Mouse (Mus musculus) lung, postnatal 0 days (tissue): ENCODE results near the gene Erc1. TPM values are rescaled to one million over a fixed set of nuclear protein-coding genes. Genes with fewer than 3 reads are reported as not detected.

Experiments used
- ATAC-seq: fragments of 200-750 bp; cut with Nextera tagmentation; 2 replicates; pipeline ENCODE4 v1.8.0; 2017; ENCODE audit warnings: moderate library complexity
- DNase-seq: peaks from one replicate; pipeline ENCODE4 v3.0.0-alpha.2; 2016; ENCODE audit warnings: low spot score
- H3K27ac ChIP-seq: fragments of 300-500 bp; sonication (generic); 2 replicates; pipeline ENCODE4 v1.5.1; 2014; ENCODE audit warnings: antibody characterized with exemption, mild to moderate bottlenecking, low read length, mixed read lengths
- H3K27me3 ChIP-seq: fragments of 300-500 bp; sonication (generic); replicated peaks from 2 replicates; pipeline ENCODE4 v1.6.1; 2014; ENCODE audit warnings: low read length, mixed read lengths; ENCODE audit not compliant: insufficient read depth
- H3K36me3 ChIP-seq: fragments of 300-500 bp; sonication (generic); 2 replicates; pipeline ENCODE4 v1.6.1; 2014; ENCODE audit warnings: low read length, mixed read lengths; ENCODE audit not compliant: insufficient read depth
- H3K4me1 ChIP-seq: fragments of 300-500 bp; sonication (generic); 2 replicates; pipeline ENCODE4 v1.6.1; 2014; ENCODE audit warnings: antibody characterized with exemption, low read depth, low read length, mixed read lengths; ENCODE audit not compliant: insufficient read depth
- H3K4me2 ChIP-seq: fragments of 300-500 bp; sonication (generic); replicated peaks from 2 replicates; pipeline ENCODE4 v1.6.1; 2014; ENCODE audit warnings: low read depth, mild to moderate bottlenecking, low read length, moderate library complexity, mixed read lengths
- H3K4me3 ChIP-seq: fragments of 300-500 bp; sonication (generic); 2 replicates; pipeline ENCODE4 v1.5.1; 2014; ENCODE audit warnings: low read depth, low read length
- H3K9ac ChIP-seq: fragments of 300-500 bp; sonication (generic); replicated peaks from 2 replicates; pipeline ENCODE4 v1.6.1; 2014; ENCODE audit warnings: low read depth, mild to moderate bottlenecking
- H3K9me3 ChIP-seq: fragments of 300-500 bp; sonication (generic); 2 replicates; pipeline ENCODE4 v1.6.1; 2016; ENCODE audit warnings: low read length, mixed read lengths
- CTCF ChIP-seq: IDR thresholded peaks from 2 replicates; pipeline ENCODE4 v1.5.1; 2016; ENCODE audit warnings: antibody characterized with exemption, mild to moderate bottlenecking
- EP300 ChIP-seq: IDR thresholded peaks from 2 replicates; pipeline ENCODE4 v1.6.1; 2016; ENCODE audit warnings: antibody characterized with exemption, mild to moderate bottlenecking, control low read depth
- whole genome bisulfite sequencing: fragments of 180-500 bp; shearing (Covaris S2); extraction: QIAGEN DNeasy Blood & Tissue Kit; methylation state at CpG from one replicate; pipeline ENCODE4 v1.1.7; 2014; 5-methylcytosine and 5-hydroxymethylcytosine counted together
- polyA plus RNA-seq: library from polyadenylated mRNA; unstranded; fragments of >200 nt; fragmentation: Nextera tagmentation; extraction: Ambion mirVana; gene quantifications from 2 replicates; pipeline ENCODE4 v1.2.1, GENCODE M21; 2015

Erc1 gene
- polyA plus RNA-seq, 1 experiment from 2014 or later, result 9.9 TPM

DNA sequence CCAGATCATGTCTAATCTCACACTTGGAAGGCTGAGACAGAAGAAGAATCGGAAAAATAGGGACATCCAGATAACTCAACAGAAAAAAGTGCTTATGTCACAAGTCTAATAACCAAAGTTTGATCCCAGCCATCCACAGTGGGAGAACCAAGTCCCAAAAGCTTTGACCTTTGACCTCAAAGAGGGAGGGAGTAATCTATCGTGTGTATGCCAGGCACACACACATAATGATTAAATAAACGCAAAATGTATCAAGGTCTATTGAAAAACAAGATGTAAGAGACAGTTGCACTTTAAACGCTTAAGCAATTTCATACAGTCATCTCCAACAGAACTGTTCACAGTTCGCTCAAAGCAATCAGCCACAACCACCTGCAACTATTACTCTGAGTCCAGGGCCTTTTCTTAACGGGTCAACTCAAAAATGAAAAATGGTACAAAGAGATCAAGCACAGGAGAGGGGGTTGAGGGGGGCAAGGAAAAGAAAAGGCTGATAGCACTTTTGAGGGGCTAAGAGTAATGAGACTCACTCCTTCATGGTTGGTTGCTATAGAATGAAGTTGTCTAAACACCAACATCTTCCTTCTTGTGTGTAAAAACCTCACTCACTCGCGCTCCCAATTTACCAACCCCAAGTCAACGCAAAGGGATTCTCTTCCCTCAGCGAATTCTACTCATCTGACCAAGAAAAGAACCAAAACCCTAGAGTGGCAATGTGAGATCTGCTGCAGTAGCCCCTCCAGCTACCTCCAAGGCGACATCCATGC is 1.0 kb downstream of the Erc1 start:
- no peaks in the 10 kb centered on the region for H3K36me3 ChIP-seq
- peak overlapping the region; percentile 73; the same call in 1 of the 2 replicates for H3K9ac ChIP-seq
- peak overlapping the region; percentile 93; the same call in 1 of the 2 replicates for H3K27ac ChIP-seq
- DNase-seq (peak; percentile 7), ATAC-seq (no peak)
- H3K4me1 ChIP-seq, result no peaks in the 10 kb centered on the region; the same call in 1 of the 2 replicates
- H3K4me3 ChIP-seq, result peak overlapping the region; percentile 80
- WGBS, result 25% methylated on average over 11 of the region's 11 CpGs
- no peaks in the 10 kb centered on the region for H3K9me3 ChIP-seq
- no peaks in the 10 kb centered on the region for H3K27me3 ChIP-seq
- H3K4me2 ChIP-seq, result peak overlapping the region; percentile 86
- no peak for TF ChIP-seq EP300
- TF ChIP-seq CTCF, result no peak

DNA sequence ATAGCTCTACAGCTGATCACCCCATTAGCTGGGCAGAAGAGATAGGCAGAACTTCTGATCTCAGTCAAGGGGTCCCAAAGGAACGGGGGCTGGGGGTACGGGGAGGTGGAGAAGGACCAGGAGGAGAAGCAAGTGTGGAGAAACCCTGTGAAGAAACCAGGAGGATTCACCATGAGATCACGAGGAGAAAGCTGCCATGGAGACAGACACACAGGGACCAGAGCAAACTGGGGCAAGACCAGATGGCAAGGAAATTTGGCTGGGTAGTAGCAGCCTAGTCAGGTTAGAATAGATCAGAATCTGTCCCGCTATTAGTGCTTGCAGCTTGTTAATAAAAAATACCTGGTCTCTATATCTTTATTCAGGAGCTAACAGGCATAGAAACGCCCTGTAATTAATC is 18.0 kb downstream of the Erc1 start:
- no peaks in the 10 kb centered on the region for H3K27me3 ChIP-seq
- H3K4me3 ChIP-seq, result no peak overlapping the region
- DNase-seq, result no peak
- H3K36me3 ChIP-seq, result no peaks in the 10 kb centered on the region
- WGBS, result 82% methylated on average over 5 of the region's 5 CpGs
- no peak for TF ChIP-seq CTCF
- no peak for TF ChIP-seq EP300
- no peak for ATAC-seq
- no peak overlapping the region for H3K27ac ChIP-seq
- H3K4me1 ChIP-seq, result no peaks in the 10 kb centered on the region
- H3K9ac ChIP-seq, result no peak overlapping the region
- no peaks in the 10 kb centered on the region for H3K9me3 ChIP-seq
- H3K4me2 ChIP-seq, result no peak overlapping the region

DNA sequence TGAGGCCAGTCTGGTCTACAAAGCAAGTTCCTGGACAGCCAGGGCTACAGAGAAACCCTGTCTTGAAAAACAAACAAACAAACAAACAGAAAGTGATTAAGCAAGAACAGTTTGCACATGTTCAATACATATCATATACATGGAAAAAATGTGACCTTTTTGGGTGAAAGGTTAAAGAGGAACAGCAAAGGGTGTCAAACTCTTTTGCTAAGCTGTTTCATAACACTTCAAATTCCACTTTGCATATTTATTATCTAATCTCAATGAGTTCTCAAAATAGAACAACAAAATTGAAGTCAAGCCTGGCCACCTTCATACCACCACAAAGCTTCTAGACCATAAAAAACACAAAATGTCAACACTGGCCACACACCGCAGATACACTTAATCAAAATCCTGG is 19.8 kb downstream of the Erc1 start:
- Histone ChIP-seq H3K27ac (no peak overlapping the region), H3K4me2 (no peak overlapping the region), H3K27me3 (no peaks in the 10 kb centered on the region), H3K4me3 (no peak overlapping the region), H3K4me1 (no peaks in the 10 kb centered on the region), H3K36me3 (no peaks in the 10 kb centered on the region), H3K9ac (no peak overlapping the region), H3K9me3 (no peaks in the 10 kb centered on the region)
- ATAC-seq (no peak), DNase-seq (no peak)
- WGBS, result 88% methylated on average over 1 of the region's 1 CpGs
- no peak for TF ChIP-seq EP300
- TF ChIP-seq CTCF, result no peak

DNA sequence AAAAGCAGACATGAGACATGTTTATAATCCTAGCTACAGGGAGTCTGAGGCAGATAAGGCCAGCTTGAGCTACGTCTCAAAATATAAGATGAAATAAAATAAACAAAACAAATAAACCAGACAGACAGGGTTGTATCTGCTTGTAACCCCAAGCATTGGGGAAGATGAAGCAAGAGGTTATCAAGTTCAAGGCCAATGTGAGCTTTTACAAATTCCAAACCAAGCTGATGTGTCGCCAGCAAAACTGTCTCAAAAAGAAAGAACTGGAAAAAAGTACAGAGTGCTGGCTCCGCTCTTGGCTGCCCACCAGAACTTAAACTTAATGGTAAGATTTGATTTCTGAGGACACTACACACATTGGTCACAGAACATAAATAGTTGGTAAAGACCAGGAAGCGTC is 21.3 kb downstream of the Erc1 start:
- no peak overlapping the region for H3K27ac ChIP-seq
- no peaks in the 10 kb centered on the region for H3K9me3 ChIP-seq
- no peaks in the 10 kb centered on the region for H3K27me3 ChIP-seq
- WGBS, result 62% methylated on average over 4 of the region's 4 CpGs
- no peaks in the 10 kb centered on the region for H3K4me1 ChIP-seq
- H3K4me2 ChIP-seq, result no peak overlapping the region; the same call in 1 of the 2 replicates
- H3K9ac ChIP-seq, result no peak overlapping the region
- no peak for TF ChIP-seq EP300
- TF ChIP-seq CTCF, result no peak
- no peak for ATAC-seq
- no peaks in the 10 kb centered on the region for H3K36me3 ChIP-seq
- no peak overlapping the region for H3K4me3 ChIP-seq
- DNase-seq, result peak; percentile 27

DNA sequence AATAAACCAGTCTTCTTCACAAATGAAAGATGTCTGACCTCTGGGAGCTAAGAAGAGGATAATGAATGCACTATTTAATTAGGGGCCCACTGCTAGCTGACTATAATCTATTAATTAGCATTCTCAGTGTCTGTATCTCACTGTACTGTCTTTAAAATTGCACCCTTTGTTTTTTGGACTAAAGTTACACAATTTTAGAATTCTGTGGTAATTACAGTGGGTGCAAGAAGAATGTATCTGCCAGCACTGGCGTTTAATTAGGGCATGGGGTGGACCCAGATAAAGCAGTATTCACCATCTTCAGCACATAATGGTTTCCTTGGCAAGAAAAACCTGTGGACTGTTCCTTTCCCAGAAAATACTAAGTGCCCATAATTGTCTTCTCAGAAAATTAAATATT is 25.8 kb downstream of the Erc1 start:
- ATAC-seq (no peak), DNase-seq (no peak)
- Histone ChIP-seq H3K9me3 (no peaks in the 10 kb centered on the region), H3K27me3 (no peaks in the 10 kb centered on the region), H3K27ac (no peak overlapping the region), H3K4me1 (no peaks in the 10 kb centered on the region), H3K9ac (no peak overlapping the region), H3K36me3 (no peaks in the 10 kb centered on the region), H3K4me3 (no peak overlapping the region), H3K4me2 (no peak overlapping the region)
- TF ChIP-seq CTCF, result no peak
- TF ChIP-seq EP300, result no peak
- WGBS, result 87% methylated on average over 1 of the region's 1 CpGs

DNA sequence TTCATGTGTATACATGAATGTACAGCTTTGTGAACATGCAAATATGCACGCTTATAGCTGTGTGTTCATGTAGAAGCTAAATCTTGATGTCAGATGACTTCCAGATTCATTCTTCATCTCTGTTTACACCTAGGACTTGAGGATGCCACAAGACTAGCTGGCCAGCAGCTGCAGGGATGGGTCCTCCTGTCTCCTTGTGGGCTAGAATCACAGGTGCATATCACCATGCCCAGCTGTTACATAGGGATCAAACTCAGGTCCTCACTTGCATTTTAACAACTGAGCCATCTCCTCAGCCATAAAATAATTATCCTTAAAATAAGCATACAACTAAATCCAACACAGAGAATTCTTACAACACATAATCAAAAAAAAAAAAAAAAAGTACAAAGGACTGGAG is 26.8 kb downstream of the Erc1 start:
- H3K4me1 ChIP-seq, result no peaks in the 10 kb centered on the region
- ATAC-seq (no peak), DNase-seq (no peak)
- no peak overlapping the region for H3K27ac ChIP-seq
- no peak for TF ChIP-seq CTCF
- TF ChIP-seq EP300, result no peak
- no peaks in the 10 kb centered on the region for H3K9me3 ChIP-seq
- H3K4me3 ChIP-seq, result no peak overlapping the region
- H3K36me3 ChIP-seq, result no peaks in the 10 kb centered on the region
- H3K27me3 ChIP-seq, result no peaks in the 10 kb centered on the region
- 97% methylated on average over 1 of the region's 1 CpGs for WGBS
- no peak overlapping the region for H3K9ac ChIP-seq
- no peak overlapping the region for H3K4me2 ChIP-seq
